9 mouse cellular contexts compared by ENCODE assay signal in the genomic region with DNA sequence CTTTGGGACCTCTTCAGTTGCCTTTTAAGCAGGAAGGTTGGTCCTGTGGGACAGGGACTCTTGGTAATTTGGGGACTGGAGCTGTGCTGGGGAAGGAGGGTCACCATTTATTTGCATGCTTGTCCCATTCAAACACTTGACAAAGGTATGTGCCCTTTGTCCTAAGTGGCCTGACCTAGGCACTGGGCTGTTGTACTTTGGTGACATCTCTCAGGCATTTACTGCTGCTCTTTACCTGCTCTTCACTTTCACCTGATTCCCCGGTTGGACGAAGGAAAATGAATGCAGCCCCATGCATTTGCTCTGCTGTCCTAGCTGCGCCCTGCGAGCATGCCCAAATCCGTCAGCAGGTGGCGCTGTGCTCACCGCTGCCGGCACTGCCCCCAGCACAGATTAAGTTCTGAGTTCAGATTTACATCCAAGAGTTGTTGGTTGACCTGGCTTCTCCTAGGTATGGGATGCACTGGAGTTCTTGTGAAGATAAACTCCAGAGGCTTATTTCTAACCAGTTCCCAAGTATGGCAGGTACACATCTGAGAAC. TPM values are rescaled to one million over a fixed set of nuclear protein-coding genes. Genes with fewer than 3 reads are reported as not detected.
A peak's percentile ranks its signal among the peaks of the same experiment; 100 is the strongest.
DNase-seq lines count a peak whose midpoint lies in the region; ATAC-seq and TF ChIP-seq lines count a peak whose summit lies in the region.
"Had no signal": no experiment of that assay in that cellular context is flagged by ENCODE, and none has a peak within 500 bp of the region (broad histone marks: within the 10 kb centered on the region; RNA-seq: fewer than 3 reads in every experiment).

No protein-coding gene starts in this region.

- peak; percentile 43 to 49 for DNase-seq in layer of hippocampus, postnatal 10 days (ENCODE audit: low spot score in 2 of 2)
- DNase-seq in layer of hippocampus, adult 9-10 months (ENCODE audit: low spot score): no peak
- no peak for DNase-seq in CH12.LX (ENCODE audit: extremely low read depth)
- peak; percentile 65 for DNase-seq in T-cell, adult 2 months (ENCODE audit: low spot score)
- peak; percentile 60 for DNase-seq in lung, postnatal 25 days (ENCODE audit: low spot score)
- DNase-seq in thymus, adult 18-20 months: peak; percentile 28 to 36

- dilution Hi-C loops in CH12.LX (cut with MboI; ENCODE audit: extremely low pct_ligation_motif_present, extremely low pct_unique_long_range_greater_than_20kb, low sequenced_read_pairs): no loop called here

- peaks cover 0 to 3% of the 10 kb centered on the region in 2 experiments; a peak in 1 of 4 replicates for H3K4me1 ChIP-seq in CH12.LX (ENCODE audit: control insufficient read depth in 1 of 2, insufficient read depth in 2 of 2)

- TF ChIP-seq EP300 in CH12.LX (IDR thresholded peaks at IDR 0.05; ENCODE audit: low read length): no peak

- H3K27me3 ChIP-seq in CH12.LX (replicated peaks): peaks cover 13% of the 10 kb centered on the region

- TF ChIP-seq POLR2A in CH12.LX (IDR thresholded peaks at IDR 0.05; ENCODE audit: low read depth, low read length): no peak

- no peak overlapping the region for H3K9ac ChIP-seq in CH12.LX (ENCODE audit: insufficient read depth, low read depth)
- H3K9ac ChIP-seq: heart, embryonic 13.5 days had no signal

- no peaks in the 10 kb centered on the region for H3K79me2 ChIP-seq in CH12.LX (replicated peaks; ENCODE audit: control insufficient read depth, extremely low read depth, insufficient read depth, poor library complexity, severe bottlenecking)

- no peaks in the 10 kb centered on the region for H3K36me3 ChIP-seq in CH12.LX (replicated peaks in 1 of 2; ENCODE audit: control insufficient read depth in 1 of 2, insufficient read depth in 1 of 2, low read length in 1 of 2)
- H3K36me3 ChIP-seq: heart, embryonic 13.5 days had no signal

- in situ Hi-C loops in CH12.LX (cut with MboI; ENCODE audit: low pct_ligation_motif_present, low pct_unique_long_range_greater_than_20kb, low sequenced_read_pairs): no loop called here

- peak; percentile 87 to 90 for TF ChIP-seq CTCF in CH12.LX (conservative IDR thresholded peaks at IDR 0.05 in 1 of 2, IDR thresholded peaks at IDR 0.05 in 1 of 2; ENCODE audit: low read depth in 2 of 2, low read length in 2 of 2)

- H3K27ac ChIP-seq in CH12.LX (ENCODE audit: insufficient read depth, low read depth): no peak overlapping the region
- H3K27ac ChIP-seq: heart, embryonic 13.5 days had no signal

- peak; percentile 36 for TF ChIP-seq RAD21 in CH12.LX (IDR thresholded peaks at IDR 0.05; ENCODE audit: low read depth, low read length)

- no peak overlapping the region for H3K4me3 ChIP-seq in CH12.LX (replicated peaks in 1 of 3; ENCODE audit: low read depth in 2 of 3, low read length in 2 of 3, poor library complexity in 1 of 3)
- H3K4me3 ChIP-seq: heart, embryonic 13.5 days; myocyte had no signal

- H3K9me3 ChIP-seq in CH12.LX (replicated peaks; ENCODE audit: low read length): no peaks in the 10 kb centered on the region
- H3K9me3 ChIP-seq: heart, embryonic 13.5 days had no signal

- no peak overlapping the region for H3K4me2 ChIP-seq in CH12.LX (ENCODE audit: insufficient read depth, low read depth, poor library complexity, severe bottlenecking)
- H3K4me2 ChIP-seq: heart, embryonic 13.5 days had no signal

- peak; percentile 78 for ATAC-seq in granulocyte monocyte progenitor cell, adult 5-6 weeks (replicated peaks; ENCODE audit: poor library complexity, severe bottlenecking)

TF ChIP-seq in CH12.LX, 34 proteins besides CTCF, POLR2A, EP300 and RAD21:
- peak; percentile 68 for TF ChIP-seq SMC3 (IDR thresholded peaks at IDR 0.05; ENCODE audit: low read depth, low read length)
- no peak for TF ChIP-seq USF2 (conservative IDR thresholded peaks at IDR 0.05; ENCODE audit: low read depth, low read length)
- TF ChIP-seq JUN (IDR thresholded peaks at IDR 0.05; ENCODE audit: insufficient read depth, low read depth, low read length): no peak
- TF ChIP-seq TBP (conservative IDR thresholded peaks at IDR 0.05; ENCODE audit: low read depth, low read length): no peak
- no peak for TF ChIP-seq TCF12 (IDR thresholded peaks at IDR 0.05; ENCODE audit: low read depth, low read length)
- no peak for TF ChIP-seq MAZ (IDR thresholded peaks at IDR 0.05; ENCODE audit: low read depth, low read length)

RNA-seq across cellular contexts. Expression of a gene that starts 28.6 kb away (rescaled TPM):
- 10 to 100 TPM; 16.7 to 17.0 TPM for total RNA-seq in layer of hippocampus, postnatal 10 days (2021)
- total RNA-seq in CH12.LX (2012; rRNA removed) (15.4 and 16.9 TPM in 2 replicates), CH12.LX (2014; rRNA removed) (13.8 and 18.0 TPM in 2 replicates)
- 16.5 and 17.0 TPM in 2 replicates for polyA plus RNA-seq in CH12.LX (2012; ENCODE audit: insufficient read length, low read depth)
- 13.9 and 23.8 TPM in 2 replicates for total RNA-seq in granulocyte monocyte progenitor cell, adult 5-6 weeks (2014; fragmentation: Nextera tagmentation)
- total RNA-seq in granulocyte monocyte progenitor cell, adult 5-6 weeks (2017): 34.7 and 40.9 TPM in 2 replicates

RNA-seq across cellular contexts. Expression of a gene that starts 31.3 kb away (rescaled TPM):
- 10 to 100 TPM; 34.7 to 39.6 TPM for total RNA-seq in layer of hippocampus, postnatal 10 days (2021)
- 48.2 and 48.7 TPM in 2 replicates for total RNA-seq in CH12.LX (2012; rRNA removed)
- total RNA-seq in CH12.LX (2014; rRNA removed): 30.1 and 30.6 TPM in 2 replicates
- polyA plus RNA-seq in CH12.LX (2012; ENCODE audit: insufficient read length, low read depth): 102 and 121 TPM in 2 replicates
- 99.8 and 128 TPM in 2 replicates for total RNA-seq in granulocyte monocyte progenitor cell, adult 5-6 weeks (2014; fragmentation: Nextera tagmentation)
- total RNA-seq in granulocyte monocyte progenitor cell, adult 5-6 weeks (2017): 35.5 and 35.9 TPM in 2 replicates

RNA-seq across cellular contexts. Expression of a gene that starts 36.3 kb away (rescaled TPM):
- under 1 TPM in 1 of 2 experiments, not detected in 1; 0.94 TPM for total RNA-seq in layer of hippocampus, postnatal 10 days (2021)
- 0.25 TPM in 1 of 2 replicates, not detected in the other for total RNA-seq in CH12.LX (2012; rRNA removed)
- not detected in 2 replicates for total RNA-seq in CH12.LX (2014; rRNA removed)
- polyA plus RNA-seq in CH12.LX (2012; ENCODE audit: insufficient read length, low read depth): not detected in 2 replicates
- not detected in 2 replicates for total RNA-seq in granulocyte monocyte progenitor cell, adult 5-6 weeks (2014; fragmentation: Nextera tagmentation)
- total RNA-seq in granulocyte monocyte progenitor cell, adult 5-6 weeks (2017): 1.9 TPM in 1 of 2 replicates, not detected in the other
- polyA plus RNA-seq: myocyte had no signal

RNA-seq across cellular contexts. Expression of a gene that starts 37.1 kb away (rescaled TPM):
- under 1 TPM; 0.23 to 0.38 TPM for total RNA-seq in layer of hippocampus, postnatal 10 days (2021)
- not detected in 2 replicates for total RNA-seq in CH12.LX (2012; rRNA removed)
- not detected in 2 replicates for total RNA-seq in CH12.LX (2014; rRNA removed)
- polyA plus RNA-seq in CH12.LX (2012; ENCODE audit: insufficient read length, low read depth): not detected in 2 replicates
- 1.8 and 4.3 TPM in 2 replicates for total RNA-seq in granulocyte monocyte progenitor cell, adult 5-6 weeks (2014; fragmentation: Nextera tagmentation)
- 0.34 and 0.62 TPM in 2 replicates for total RNA-seq in granulocyte monocyte progenitor cell, adult 5-6 weeks (2017)

Comparison
In these comparisons a context has a peak if more than half of its experiments do, and no peak if none do; other contexts are left out.
1. DNase-seq: peak in layer of hippocampus, postnatal 10 days (2 of 2), T-cell, adult 2 months (single experiment), lung, postnatal 25 days (single experiment) and thymus, adult 18-20 months (2 of 2); none in layer of hippocampus, adult 9-10 months (single experiment) and CH12.LX (single experiment).